Mouse (Mus musculus) right cerebral cortex, adult 18-20 months (tissue): ENCODE results near the gene Elovl7.

Source experiments
- DNase-seq: peaks from one replicate; pipeline ENCODE4 v3.0.0; 2022; ENCODE audit warnings: mixed read lengths

The Elovl7 gene

GRCm38 (mm10) chr13:108303841-108304240 lies 89.6 kb downstream of the Elovl7 start:
- DNase-seq: no peak

- no peak for DNase-seq
Observed at GRCm38 (mm10) chr13:108304680-108305079, 90.5 kb downstream of the Elovl7 start.

GRCm38 (mm10) chr13:108315702-108316486 lies 101.7 kb downstream of the Elovl7 start, which contains the start of gene Depdc1b:
Gene Depdc1b (plus strand): TSS chr13:108316332.
- peak; percentile 96 for DNase-seq

GRCm38 (mm10) chr13:108316487-108316903 lies 102.3 kb downstream of the Elovl7 start:
- DNase-seq: no peak

GRCm38 (mm10) chr13:108317414-108317813 lies 103.2 kb downstream of the Elovl7 start:
- no peak for DNase-seq

GRCm38 (mm10) chr13:108319028-108319427 lies 104.8 kb downstream of the Elovl7 start:
- no peak for DNase-seq

- no peak for DNase-seq
Observed at GRCm38 (mm10) chr13:108320216-108320615, 106.0 kb downstream of the Elovl7 start.

- DNase-seq: no peak
Observed at GRCm38 (mm10) chr13:108322466-108322865, 108.3 kb downstream of the Elovl7 start.

- DNase-seq: no peak
Observed at GRCm38 (mm10) chr13:108323317-108323716, 109.1 kb downstream of the Elovl7 start.

- no peak for DNase-seq
Observed at GRCm38 (mm10) chr13:108323866-108324829, 109.9 kb downstream of the Elovl7 start.

GRCm38 (mm10) chr13:108325871-108326270 lies 111.7 kb downstream of the Elovl7 start:
- DNase-seq: no peak

- DNase-seq: no peak
Observed at GRCm38 (mm10) chr13:108326351-108326750, 112.1 kb downstream of the Elovl7 start.

- no peak for DNase-seq
Observed at GRCm38 (mm10) chr13:108327047-108327446, 112.8 kb downstream of the Elovl7 start.

- DNase-seq: no peak
Observed at GRCm38 (mm10) chr13:108328406-108329180, 114.4 kb downstream of the Elovl7 start.

- DNase-seq: no peak
Observed at GRCm38 (mm10) chr13:108329693-108330092, 115.5 kb downstream of the Elovl7 start.
